Mouse (Mus musculus) neural tube, embryonic 12.5 days (tissue): Measurements from ENCODE around the gene Rasgrf2. TPM values are rescaled to one million over a fixed set of nuclear protein-coding genes. Genes with fewer than 3 reads are reported as not detected.

Source experiments
- ATAC-seq: fragments of 200-750 bp; cut with Nextera tagmentation; 2 replicates; pipeline ENCODE4 v1.8.0; 2017; ENCODE audit warnings: low read depth, mild to moderate bottlenecking, moderate TSS enrichment, moderate library complexity; ENCODE audit not compliant: low FRiP score
- H3K27ac ChIP-seq: fragments of 300-500 bp; sonication (generic); 2 replicates; pipeline ENCODE4 v1.5.1; 2016
- H3K27me3 ChIP-seq: fragments of 300-500 bp; sonication (generic); replicated peaks from 2 replicates; pipeline ENCODE4 v1.6.1; 2016; ENCODE audit warnings: mild to moderate bottlenecking
- H3K36me3 ChIP-seq: fragments of 300-500 bp; sonication (generic); 2 replicates; pipeline ENCODE4 v1.6.1; 2016; ENCODE audit warnings: mild to moderate bottlenecking
- H3K4me1 ChIP-seq: fragments of 300-500 bp; sonication (generic); 2 replicates; pipeline ENCODE4 v1.6.1; 2016
- H3K4me2 ChIP-seq: fragments of 300-500 bp; sonication (generic); replicated peaks from 2 replicates; pipeline ENCODE4 v1.6.1; 2016; ENCODE audit warnings: mild to moderate bottlenecking
- H3K4me3 ChIP-seq: fragments of 300-500 bp; sonication (generic); 2 replicates; pipeline ENCODE4 v1.5.1; 2016
- H3K9ac ChIP-seq: fragments of 300-500 bp; sonication (generic); 2 replicates; pipeline ENCODE4 v1.6.1; 2016; ENCODE audit warnings: mild to moderate bottlenecking
- H3K9me3 ChIP-seq: fragments of 300-500 bp; sonication (generic); 2 replicates; pipeline ENCODE4 v1.6.1; 2016; ENCODE audit warnings: mild to moderate bottlenecking
- WGBS: fragments of 180-500 bp; shearing (Covaris S2); methylation state at CpG from one replicate; pipeline ENCODE4 v1.1.7; 2016; 5-methylcytosine and 5-hydroxymethylcytosine counted together
- polyA plus RNA-seq: library from polyadenylated mRNA; unstranded; fragments of >200 nt; fragmentation: Nextera tagmentation; extraction: Ambion mirVana; gene quantifications from 2 replicates; pipeline ENCODE4 v1.2.1, GENCODE M21; 2016

Rasgrf2 gene
- polyA plus RNA-seq, 1 experiment from 2014 or later = 0.56 TPM

DNA sequence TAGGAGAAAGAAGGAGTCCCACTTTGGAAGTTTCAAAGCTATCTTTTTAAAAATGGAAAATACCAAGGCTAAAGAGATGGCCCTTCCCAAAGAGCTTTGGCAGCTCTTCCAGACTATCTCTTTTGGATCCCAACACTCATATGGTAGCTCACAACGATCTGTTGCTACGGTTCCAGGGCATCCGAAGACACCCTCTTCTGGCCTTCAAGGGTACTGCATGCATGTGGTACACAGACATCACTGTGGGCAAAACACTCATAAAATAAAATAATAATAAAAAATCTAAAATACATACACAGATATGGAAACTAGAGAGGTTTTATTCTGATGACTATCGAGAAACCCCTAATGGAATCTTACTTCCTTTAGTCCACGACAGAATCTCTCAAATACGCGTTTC lies 272.6 kb downstream of the Rasgrf2 start:
- 80% methylated on average over 7 of the region's 7 CpGs for WGBS
- H3K9ac ChIP-seq = no peak overlapping the region
- H3K4me1 ChIP-seq = no peaks in the 10 kb centered on the region
- H3K9me3 ChIP-seq = no peaks in the 10 kb centered on the region
- H3K4me2 ChIP-seq = no peak overlapping the region
- ATAC-seq = no peak
- H3K36me3 ChIP-seq = no peaks in the 10 kb centered on the region
- no peaks in the 10 kb centered on the region for H3K27me3 ChIP-seq
- H3K27ac ChIP-seq = no peak overlapping the region
- no peak overlapping the region for H3K4me3 ChIP-seq

DNA sequence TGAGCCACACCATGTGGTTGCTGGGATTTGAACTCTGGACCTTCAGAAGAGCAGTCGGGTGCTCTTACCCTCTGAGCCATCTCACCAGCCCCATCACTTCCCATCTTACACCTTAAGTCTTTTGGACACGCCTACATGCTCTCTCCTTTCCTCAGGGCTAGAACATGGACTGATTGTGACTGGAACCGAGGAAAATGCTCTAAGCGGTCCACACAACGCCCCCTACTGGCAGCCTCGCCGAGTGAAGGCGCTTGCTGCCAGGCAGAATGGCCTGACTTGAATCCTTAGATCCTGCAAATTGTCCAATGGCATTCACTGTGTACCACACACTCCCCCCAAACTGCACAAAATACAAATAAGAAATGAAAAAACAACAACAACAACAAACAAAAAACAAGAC lies 274.0 kb downstream of the Rasgrf2 start:
- Histone ChIP-seq H3K9ac (no peak overlapping the region), H3K4me3 (no peak overlapping the region), H3K4me2 (no peak overlapping the region), H3K36me3 (no peaks in the 10 kb centered on the region), H3K27me3 (no peaks in the 10 kb centered on the region), H3K9me3 (no peaks in the 10 kb centered on the region), H3K27ac (no peak overlapping the region), H3K4me1 (no peaks in the 10 kb centered on the region)
- no peak for ATAC-seq
- WGBS = 70% methylated on average over 8 of the region's 8 CpGs

DNA sequence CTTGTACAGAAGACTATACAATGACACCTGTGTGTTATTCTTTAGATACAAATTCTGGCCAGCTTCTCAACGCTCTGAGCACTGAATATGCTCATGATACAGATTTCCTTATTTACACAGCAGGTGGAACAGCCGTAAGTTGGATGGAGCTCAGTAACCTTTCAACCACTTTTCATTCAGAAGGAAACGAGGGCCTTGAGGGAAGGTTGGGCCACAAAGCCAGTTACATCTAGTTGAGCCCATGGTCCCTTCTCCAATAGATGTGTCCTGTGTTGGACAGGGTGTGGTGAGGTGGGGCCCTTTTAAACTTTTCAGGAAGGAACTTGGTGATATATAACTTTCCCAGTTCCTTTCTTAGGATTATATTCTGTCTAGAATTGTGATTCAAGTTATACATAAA lies 277.0 kb downstream of the Rasgrf2 start:
- no peaks in the 10 kb centered on the region for H3K36me3 ChIP-seq
- H3K27me3 ChIP-seq = no peaks in the 10 kb centered on the region
- H3K4me1 ChIP-seq = no peaks in the 10 kb centered on the region
- no peak overlapping the region for H3K4me3 ChIP-seq
- H3K9ac ChIP-seq = no peak overlapping the region
- no peak overlapping the region for H3K4me2 ChIP-seq
- no peak for ATAC-seq
- H3K9me3 ChIP-seq = no peaks in the 10 kb centered on the region
- 84% methylated on average over 3 of the region's 3 CpGs for WGBS
- H3K27ac ChIP-seq = no peak overlapping the region

Other genes starting within 250 kb of the Rasgrf2 start
- 1.1 and 1.3 TPM in 2 replicates for gene Gm20379, start 174.3 kb upstream of the Rasgrf2 start, polyA plus RNA-seq
- gene Dhfr, start 223.1 kb upstream of the Rasgrf2 start, polyA plus RNA-seq = 10.6 and 11.5 TPM in 2 replicates
- gene Msh3, start 223.3 kb upstream of the Rasgrf2 start, polyA plus RNA-seq = 30.1 and 30.2 TPM in 2 replicates